Mouse (Mus musculus) kidney, adult 2 months (tissue): ENCODE results near the gene Dock4.

ENCODE experiments used
- CTCF ChIP-seq: fragments of 200-500 bp; conservative IDR thresholded peaks from 2 replicates; pipeline ENCODE4 v1.5.1; 2011; ENCODE audit warnings: low read depth, mild to moderate bottlenecking, control low read depth, low read length, moderate library complexity, mixed read lengths; ENCODE audit not compliant: insufficient read depth, insufficient read length
- POLR2A ChIP-seq: fragments of 200-500 bp; IDR thresholded peaks from one replicate; pipeline ENCODE4 v1.6.1; 2011; ENCODE audit warnings: low read depth, low read length, control low read depth

- TF ChIP-seq POLR2A (no peak), CTCF (no peak)
Measured at GRCm38 (mm10) chr12:40559103-40559502, 113.4 kb downstream of the Dock4 start.
